Mouse (Mus musculus) telencephalon, adult 2 months (tissue): ENCODE results near the gene Emc10.

Source experiments
- DNase-seq: peaks from one replicate; pipeline ENCODE4 v3.0.0-alpha.2; 2011; ENCODE audit warnings: low read depth, low spot score

Emc10 gene

GRCm38 (mm10) chr7:44463556-44464225, 32.6 kb downstream of the Emc10 start:
- DNase-seq, result no peak

DNA sequence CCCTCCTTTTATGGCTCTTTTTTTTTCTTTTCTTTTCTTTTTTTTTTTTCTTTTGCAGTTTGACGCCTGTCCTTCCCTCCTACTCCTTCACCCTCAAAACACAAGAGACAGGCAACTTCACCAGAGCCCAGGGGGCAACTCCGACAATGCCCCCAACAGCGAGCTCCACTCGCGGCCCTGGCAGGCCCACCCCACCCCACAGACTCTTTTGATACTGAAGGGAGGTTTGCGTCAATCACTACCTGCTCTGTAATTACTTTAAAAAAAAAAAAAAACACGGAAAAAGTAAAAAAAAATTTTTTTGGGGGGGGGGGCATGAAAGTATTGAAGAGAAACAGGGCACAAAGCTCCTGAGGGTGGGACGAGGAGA, 33.3 kb downstream of the Emc10 start:
- no peak for DNase-seq

- DNase-seq, result no peak
These were observed 33.9 kb downstream of the Emc10 start for GRCm38 (mm10) chr7:44462218-44463055.

GRCm38 (mm10) chr7:44461503-44462217, 34.7 kb downstream of the Emc10 start:
- no peak for DNase-seq

- DNase-seq, result no peak
These were observed 35.4 kb downstream of the Emc10 start for GRCm38 (mm10) chr7:44460767-44461502.

DNA sequence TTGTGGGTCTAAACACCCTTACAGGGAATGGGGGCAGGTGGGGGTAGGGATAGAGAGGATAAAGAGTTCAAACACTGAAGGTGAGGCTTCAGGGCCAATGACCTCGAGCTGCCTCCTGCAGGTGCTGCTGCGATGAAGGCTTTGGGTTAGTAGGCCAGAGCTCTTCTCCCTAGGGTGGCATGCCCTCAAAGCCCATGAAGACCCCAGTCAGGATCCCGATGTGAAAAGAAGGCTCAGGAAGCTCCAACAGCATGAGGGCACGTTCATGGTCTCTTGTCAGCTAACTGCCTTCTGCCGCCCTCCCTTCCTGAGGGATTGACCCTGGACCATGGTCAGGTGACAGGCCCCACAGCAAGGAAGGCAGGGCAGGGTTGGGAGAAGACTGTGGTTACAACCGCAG, 36.3 kb downstream of the Emc10 start:
- DNase-seq, result no peak

GRCm38 (mm10) chr7:44456302-44456701, 40.0 kb downstream of the Emc10 start:
- DNase-seq, result no peak

DNA sequence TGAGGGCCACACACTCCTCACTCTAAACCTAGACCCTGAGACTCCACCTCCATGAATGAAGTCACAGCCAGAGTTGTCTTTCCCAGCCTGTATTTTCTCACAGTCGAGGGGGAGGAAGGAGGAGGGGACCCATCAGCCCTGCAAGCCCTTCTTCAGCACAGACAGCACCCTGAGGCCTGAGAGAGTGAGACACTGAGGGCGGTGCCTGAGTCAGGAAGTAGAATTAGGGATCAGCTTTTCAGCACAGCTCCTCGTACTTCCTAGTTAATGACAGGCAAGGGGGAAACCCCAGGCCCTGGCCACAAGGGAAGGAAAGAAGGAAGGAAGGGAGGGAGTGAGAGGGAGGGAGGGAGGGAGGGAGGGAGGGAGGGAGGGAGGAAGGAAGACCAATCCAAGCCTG, 43.1 kb downstream of the Emc10 start:
- DNase-seq, result no peak

- DNase-seq, result no peak
These were observed 50.1 kb downstream of the Emc10 start for GRCm38 (mm10) chr7:44446070-44446855.

- no peak for DNase-seq
These were observed 50.8 kb downstream of the Emc10 start for GRCm38 (mm10) chr7:44445528-44445923.

GRCm38 (mm10) chr7:44444886-44445527, 51.3 kb downstream of the Emc10 start:
- DNase-seq, result no peak

DNA sequence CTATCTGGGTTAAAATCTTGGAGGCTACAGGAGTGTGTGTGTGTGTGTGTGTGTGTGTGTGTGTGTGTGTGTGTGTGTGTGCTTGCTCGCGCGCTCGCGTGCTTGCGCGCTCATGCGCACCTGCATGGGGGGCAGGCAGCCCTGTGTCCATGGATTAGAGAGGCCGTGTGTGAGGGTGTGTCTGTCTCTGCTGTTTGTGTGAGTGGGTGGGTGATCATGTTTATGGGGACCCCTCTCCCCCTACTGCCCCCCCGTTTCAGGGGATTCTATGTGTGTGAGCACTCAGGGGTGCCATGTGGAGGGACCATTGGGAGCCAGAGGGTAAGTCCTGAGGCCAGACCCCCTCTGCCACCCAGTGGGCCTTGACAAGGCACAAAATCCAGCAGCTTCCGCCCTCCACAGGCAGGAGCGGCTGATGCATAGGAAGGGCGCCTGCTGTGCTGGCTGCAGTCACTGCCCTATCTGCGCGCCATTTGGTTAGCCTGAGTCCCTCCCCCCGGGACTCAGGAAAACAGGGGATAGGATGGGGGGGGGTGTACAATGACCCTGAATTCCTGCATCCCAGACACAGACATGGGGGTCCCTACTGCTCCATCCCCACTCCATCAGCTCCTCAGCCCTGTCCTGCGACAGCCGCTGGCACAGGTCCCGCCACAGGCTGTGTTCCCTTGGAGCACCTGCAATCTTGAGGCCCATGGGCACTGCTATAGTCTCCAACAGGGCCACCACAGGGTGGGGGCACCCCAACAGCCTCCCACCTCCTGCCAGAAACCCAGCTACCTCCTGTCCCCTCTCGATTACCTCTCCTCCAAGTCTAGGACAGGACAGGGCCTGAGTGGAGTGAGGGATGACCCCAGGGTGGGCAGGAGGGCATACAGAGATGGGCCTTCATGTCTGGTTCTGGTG, 52.8 kb downstream of the Emc10 start:
- DNase-seq, result no peak

DNA sequence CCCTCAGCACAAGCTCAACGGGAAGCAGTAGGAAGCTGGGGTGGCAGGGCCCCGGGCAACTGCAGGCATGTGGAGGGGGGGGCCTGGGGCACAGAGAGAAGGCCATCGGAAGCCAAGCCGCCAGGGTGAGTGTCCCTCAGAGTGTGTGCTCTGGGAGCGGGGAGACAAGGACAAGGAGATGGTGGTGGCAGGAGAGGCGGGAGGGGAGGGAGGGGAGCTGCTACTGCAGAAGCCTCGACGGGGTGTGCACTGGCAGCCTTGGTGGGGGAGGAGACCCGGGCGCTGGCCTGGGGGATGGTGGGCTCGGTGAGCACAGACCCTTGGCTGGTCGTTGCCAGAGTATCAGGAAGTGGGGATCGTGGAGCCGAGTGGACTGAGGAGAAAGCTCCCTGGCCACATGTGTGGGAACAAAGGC, 53.9 kb downstream of the Emc10 start:
- no peak for DNase-seq

DNA sequence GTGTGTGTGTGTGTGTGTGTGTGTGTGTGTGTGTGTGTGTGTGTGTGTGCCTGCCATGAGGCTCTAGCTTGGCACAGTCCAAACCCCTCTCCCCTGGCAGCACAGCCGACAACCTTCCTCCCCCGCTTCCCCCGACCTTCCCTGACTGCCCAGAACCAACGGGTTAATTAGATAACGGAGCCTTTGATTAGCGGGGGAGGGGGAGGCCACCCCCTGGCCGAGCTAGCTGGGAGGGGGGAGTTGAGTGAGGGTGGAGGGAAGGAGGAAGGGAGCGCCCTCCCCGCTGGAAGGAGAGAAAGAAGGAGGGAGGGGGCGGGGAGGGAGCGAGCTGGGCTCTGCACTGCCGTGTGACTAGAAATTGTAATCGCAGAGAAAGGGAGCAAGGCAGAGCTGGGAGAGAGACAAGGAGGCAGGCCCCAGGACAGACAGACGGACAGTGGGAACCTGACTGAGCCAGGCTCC, 54.6 kb downstream of the Emc10 start:
- DNase-seq, result peak; percentile 76

DNA sequence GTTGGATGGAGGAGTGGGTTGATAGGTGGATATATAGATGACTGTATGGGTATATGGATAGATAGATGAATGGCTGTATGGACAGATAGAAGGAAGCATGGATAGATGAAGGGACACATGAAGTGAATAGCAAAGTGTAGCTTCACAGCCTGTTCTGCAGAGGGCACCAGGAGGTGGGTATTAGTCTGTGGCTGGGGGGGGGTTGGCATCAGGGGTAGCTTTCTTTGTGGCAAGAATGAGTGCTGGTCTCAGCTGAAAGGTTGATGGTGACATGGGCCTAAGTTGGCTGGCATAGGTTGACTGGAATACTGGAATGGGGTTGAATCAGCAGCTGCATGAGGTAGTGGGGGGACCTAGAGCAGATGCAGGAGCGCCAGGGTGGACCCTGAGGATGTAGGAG, 55.1 kb downstream of the Emc10 start:
- DNase-seq, result no peak

- no peak for DNase-seq
These were observed 55.9 kb downstream of the Emc10 start for GRCm38 (mm10) chr7:44440479-44440878.
